Mouse (Mus musculus) frontal cortex, adult (tissue): Measurements from ENCODE around the gene Ube2s.

Source experiments
- ATAC-seq: cut with Nextera tagmentation; 2 replicates; pipeline ENCODE4 v1.9.2; 2017; ENCODE audit warnings: mild to moderate bottlenecking, moderate library complexity, mixed read lengths; ENCODE audit not compliant: low TSS enrichment

The Ube2s gene

DNA sequence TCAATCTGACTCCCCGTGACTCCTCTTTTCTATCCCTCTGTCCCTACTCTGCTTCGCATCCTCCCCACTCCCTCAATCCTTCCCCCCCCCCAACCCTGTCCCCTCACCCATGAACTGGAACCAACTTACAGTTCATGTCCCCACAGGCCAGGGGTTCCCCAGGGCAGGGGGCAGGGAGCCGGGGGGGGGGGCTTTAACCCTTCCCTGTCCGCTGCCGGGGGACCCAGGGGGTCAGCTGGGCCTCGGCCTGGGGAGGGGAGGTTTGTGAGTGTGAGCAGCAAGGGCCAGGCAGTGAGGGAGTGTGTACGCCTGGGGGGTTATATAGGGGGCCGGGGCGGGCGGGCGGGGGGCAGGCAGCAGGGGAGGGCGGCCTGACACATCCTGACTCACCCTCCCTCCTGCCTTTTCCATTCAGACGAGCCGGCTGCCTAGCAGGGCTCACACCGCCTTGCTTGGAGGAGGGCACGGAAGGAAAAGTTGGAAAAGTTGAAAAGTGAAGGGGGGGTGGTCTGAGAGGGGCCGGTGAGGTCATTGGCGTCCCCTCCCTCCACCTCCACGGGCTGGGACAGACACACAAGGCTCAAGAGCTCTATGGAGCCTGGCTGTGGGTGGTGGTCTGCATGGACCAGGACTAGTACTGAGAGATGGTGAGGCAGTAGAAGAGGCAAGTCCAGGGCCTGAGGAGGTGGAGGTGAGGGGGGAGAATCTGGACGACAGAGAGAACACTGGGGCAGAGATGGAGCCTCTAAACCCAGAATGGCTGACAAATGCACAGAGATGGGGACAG lies 34.3 kb downstream of the Ube2s start:
- ATAC-seq = no peak

DNA sequence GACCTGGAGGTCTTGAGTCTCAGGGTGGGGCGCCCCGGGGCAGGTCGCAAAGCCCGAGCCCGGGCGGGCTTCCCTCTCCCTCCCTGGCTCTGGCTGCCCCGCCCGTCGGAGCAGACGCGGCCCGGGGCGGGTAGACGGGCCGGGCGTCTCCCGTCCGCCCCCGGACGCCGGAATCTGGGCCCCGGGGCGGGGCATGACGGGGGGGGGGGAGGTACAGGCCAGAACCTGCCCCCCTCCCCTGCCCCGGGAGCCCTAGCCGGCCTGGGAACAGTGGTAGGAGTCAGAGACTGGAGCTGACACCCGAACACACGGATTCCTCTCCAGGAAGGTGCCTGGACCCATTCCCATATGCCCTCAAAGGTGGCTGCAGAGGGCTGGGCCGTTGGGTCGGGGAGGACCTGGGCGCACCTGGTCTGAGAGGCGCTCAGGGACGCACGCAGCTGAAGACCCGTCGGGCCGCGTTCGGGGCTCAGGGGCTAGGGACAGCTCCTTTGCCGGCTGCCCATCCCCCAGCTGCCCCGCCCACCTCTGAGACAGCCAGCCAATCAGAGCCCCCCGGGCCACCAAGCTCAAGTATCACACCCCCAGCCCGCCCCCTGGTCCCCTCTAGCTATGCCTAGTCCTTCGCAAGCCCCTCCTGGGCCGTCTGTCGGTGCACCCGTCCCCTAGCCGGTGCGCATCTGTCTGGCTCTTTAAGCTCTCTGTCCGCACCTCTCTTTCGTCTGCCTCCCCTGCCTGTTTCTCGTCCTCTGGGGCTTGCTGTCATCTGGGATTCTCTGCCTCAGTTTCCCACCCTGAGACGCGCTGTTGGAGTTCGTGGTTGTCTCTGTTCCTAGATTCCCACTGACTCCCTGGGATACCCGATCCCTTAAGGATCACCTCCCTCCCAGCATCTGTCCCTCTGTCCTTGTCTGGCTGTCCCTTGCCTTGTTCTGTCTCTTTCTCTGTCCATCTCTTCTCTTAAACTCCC lies 35.2 kb downstream of the Ube2s start:
- no peak for ATAC-seq

DNA sequence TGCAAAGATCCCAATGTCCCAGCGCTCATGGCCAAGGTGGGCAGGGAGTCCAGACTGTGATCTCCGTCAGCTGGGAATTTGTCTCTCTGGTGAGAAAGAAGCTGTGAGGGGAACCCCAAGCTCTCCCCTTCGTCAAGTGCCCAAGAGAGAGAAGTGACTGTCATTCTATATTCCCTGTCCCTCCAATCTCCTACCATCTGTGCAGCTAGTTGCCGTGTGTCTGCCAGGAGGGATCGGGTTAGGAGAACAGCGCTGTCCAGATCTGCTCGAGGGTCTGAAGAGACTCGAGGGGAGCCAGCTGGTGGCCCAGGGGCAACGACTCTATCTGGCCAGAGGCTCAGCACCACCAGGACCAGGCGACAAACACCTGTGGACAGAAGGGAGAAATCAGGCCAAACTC lies 36.3 kb downstream of the Ube2s start:
- ATAC-seq = no peak

DNA sequence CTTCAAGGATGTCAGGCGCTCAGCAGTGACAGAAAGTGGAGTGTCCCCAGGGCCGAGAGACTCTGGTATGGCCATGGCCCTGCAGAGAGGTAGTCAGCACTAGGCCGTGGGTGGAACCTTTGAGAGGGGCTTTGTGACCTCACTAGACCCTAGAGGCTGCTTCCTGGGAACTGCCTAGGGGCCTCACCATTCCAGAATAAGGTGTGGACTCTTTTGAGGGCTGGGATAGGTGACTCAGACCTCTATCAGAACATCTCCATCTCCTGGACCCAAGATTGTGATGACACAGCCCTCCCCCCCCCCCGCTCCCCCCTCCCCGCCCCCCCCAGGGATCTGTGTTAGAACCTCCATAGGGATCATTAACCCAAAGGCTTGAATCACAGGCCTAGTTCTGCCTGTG lies 41.2 kb downstream of the Ube2s start, which contains the start of gene Fam71e2:
Gene Fam71e2, minus strand, starts transcription at position 101 of the 400 bp plus-strand sequence.
- no peak for ATAC-seq

DNA sequence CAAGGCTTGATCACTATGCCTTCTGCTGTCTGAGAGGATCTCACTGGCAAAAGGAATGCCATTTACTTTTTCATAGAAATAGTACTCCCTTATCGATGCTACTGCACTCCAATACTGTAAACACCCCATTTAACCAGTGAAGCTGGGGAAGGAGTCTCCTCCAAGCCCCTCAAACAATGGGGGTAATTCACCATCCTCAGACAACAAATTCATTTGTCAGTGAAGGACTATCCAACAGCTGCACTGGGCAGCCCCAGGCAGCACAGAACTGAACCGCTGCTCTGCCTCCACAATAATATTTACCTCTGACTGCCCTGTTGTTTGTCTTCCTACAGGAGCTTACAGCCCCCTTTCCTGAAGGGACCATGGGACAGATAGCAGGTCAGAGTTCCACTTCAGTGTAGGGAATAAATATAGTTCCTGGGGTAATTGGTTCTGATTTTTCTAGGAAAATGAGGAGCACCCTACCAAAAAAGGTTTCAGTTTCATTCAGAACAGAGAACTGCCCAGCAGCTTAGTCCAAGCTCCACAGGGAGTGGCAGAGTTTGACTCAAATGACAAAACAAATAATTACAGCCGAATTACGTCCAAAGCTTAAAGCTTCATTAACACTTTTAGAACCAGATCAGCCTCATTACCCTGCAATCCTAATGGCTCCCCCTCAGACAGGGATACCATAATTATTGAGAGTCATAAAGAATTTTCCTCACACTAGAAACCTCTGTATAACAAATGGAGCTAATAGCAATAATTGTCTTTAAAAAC lies 47.3 kb downstream of the Ube2s start:
- peak; percentile 31; the same call in 1 of the 2 replicates for ATAC-seq

DNA sequence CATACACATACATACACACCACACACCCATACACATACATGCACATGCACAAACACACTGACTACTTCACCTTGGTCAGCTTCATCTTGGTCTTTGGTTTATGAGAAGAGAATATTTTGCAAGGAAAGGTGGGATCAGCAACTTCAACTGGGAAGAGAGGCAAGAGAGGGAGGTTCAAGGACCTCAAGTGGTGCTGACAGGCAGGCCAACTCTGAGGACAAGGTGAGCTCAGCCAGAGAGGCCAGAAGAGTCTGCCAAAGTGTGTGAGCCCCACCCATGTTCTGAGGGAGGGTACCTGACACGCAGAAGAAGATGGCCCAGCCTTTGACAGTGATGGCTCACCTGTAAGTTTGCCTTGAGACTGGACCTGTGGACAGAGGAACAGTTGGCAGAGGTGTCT lies 52.7 kb downstream of the Ube2s start:
- ATAC-seq = no peak

DNA sequence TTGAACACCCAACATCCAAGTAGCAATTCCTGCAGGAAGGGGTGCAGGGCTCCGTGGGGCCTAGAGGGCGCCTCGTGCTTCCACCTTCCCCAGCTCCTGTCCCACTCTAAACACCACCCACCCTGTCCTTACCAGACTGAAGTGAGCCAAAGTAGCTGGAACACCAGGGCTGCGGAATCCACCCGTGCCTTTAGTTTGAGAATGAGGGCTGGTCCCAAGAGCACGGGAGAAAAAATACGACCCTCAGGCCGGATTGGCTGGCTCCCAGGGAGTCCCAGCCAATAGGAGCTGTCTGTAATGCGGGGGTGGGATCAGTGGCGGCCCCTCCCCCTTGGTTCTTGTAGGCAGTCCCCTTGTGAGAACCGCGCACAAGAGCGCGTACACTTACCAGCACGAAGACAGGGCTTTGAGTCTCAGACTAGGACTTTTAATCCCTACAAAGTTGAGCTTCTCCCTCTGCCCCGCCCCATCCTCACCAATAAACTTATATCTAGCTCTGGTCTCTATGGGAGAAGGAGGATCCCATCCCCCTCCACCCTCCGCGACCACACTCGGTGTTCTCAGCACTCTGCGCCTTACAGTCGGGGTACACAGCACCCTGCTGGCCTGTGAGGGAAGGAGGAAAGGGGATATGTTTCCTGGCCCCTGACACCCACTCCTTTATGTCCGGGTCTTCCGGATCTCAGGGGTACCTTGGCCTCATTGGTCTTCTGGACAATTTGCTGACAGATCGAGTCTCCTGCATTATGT lies 59.4 kb downstream of the Ube2s start, which contains the start of gene Cox6b2:
Gene Cox6b2, minus strand, starts transcription at position 274 of the 750 bp plus-strand sequence.
- ATAC-seq = peak; percentile 59; the same call in 1 of the 2 replicates

DNA sequence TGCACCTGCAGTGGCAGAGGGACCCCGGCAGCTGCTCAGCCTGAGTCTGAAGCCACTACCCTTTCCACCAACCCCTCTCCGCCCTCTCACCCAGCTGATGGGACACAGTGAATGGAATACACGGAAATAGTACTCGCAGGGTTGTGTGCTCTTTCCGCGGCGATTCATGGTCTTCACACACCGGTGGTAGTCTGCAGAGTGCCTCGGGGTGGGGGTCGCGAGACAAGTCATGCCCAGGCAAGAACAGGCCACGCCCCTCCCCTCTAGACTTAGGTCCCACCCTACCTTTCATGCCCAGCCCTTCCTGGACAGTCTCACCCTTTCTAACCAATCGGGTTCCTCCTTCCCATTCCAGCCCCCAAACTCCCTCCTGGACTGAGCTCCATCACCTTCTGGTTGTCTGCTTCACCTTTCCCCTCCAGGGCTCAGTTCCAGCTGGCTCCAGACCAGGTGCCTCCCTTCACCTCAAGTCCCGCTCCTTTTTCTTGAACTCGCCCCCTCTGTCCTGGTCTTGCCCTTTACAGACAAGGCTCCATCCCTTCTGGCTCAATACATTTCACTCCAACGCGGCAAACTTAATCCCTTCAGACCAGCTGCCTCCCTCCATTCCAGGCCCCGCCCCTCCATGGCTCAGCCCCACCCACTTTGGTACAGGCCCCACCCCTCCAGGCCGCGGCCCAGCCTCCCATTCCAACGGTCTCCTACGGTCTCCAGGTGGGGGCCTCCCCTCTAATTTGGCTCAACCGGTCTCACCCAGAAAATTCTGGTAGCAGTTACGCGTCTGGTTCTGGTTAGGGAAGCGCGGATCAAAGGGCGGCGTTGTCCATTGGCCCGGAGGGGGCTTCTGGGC lies 60.2 kb downstream of the Ube2s start:
- ATAC-seq = no peak

DNA sequence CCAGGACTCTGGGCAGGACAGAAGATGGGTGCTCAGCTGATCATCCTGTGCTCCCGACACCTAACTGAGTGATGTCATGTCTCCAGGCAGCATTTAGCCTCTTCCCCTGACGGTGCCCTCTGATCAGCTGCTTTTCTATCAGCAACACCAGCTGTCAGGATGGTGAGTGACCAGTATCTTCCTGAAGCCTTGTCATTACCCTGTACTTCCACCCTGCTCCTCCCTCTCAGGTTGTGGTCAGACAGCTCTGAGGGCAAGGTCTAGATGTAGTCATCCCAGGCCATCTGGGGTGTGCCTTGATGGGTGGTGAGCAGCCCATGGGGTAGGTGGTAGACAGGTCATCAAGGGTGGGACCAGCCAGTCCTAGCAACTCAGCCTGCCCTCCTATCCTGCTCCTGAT lies 63.2 kb downstream of the Ube2s start:
- no peak for ATAC-seq

DNA sequence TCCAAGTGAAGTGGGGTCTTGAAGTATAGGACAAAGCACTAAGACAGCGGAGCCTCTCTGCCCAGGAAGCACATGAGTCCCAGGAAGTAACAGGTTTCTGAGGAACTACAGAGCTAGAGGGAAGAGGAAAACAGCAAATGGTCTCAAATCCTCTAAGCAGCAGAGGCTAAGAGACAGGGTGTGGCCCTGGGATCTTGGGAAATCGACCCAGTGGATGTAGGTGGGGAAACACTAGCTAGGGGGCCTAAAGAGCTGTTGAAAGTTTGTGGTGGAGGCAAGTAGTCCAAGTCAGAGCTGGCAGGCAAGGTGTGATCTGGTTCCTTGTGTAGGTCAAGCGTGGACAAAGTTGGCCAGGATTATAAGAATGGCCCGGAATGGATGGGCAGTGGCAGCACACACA lies 64.1 kb downstream of the Ube2s start:
- no peak for ATAC-seq

DNA sequence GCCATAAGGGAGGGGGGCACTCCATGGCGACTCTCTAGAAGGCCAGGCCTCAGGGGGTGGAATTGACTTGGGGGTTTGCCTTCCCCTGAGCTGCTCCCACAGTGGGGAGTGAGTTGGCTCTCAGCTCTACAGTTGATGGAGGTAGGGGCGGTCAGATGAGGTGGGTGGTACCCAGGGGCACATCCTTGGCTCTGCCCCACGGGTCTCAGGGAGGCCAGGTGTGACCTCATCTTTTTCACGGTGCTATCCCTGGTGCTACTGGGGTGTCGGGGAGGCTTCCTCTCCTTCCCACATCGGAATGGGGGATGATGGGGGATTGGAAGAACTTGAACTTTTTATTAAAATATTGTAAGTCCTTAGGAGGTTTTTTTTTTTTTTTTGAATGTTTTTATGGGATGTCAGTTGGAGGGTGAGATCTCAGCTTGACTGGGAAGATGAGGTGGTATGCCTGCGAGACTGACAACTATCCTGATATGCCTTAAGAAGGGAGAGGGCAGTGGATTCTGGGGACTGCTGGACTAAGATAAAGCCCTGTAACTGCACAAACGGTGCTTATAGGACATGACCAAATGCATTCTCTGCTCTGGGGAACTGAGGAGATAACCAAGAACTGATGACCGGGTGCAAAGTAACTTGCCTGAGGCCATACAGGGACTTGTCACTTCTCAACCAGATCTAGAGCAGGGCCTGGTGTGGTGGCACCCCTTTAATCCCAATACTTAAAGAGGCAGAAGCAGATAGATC lies 65.1 kb downstream of the Ube2s start:
- ATAC-seq = no peak

DNA sequence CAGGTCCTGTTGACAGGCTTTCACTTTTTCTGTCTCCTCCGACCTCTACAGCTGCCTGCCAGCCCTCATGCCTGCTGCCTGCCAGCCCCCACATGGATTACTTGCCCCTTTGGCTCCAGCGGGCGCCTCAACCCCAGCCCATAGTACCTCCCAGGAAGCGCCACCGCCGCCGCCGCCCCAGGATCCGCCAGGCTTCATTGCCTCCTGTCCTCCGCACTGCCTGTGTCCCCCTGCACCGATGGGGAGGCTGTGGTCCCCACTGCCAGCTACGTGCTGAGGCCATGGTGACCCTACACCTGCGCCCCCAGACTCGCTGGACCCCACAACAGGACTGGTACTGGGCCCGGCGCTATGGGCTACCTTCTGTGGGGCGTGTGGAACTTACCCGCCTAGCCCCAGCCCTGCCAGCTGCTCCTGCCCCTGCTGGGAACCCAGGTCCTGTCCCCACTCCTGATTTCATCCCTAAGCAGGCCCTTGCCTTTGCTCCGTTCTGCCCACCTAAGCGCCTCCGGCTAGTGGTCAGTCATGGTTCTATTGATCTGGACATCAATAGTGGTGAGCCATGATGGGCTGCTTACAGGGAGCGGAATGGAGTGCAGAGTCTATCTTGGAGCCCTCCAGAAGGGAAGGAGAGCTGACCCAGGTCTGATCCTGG lies 65.9 kb downstream of the Ube2s start:
- no peak for ATAC-seq

DNA sequence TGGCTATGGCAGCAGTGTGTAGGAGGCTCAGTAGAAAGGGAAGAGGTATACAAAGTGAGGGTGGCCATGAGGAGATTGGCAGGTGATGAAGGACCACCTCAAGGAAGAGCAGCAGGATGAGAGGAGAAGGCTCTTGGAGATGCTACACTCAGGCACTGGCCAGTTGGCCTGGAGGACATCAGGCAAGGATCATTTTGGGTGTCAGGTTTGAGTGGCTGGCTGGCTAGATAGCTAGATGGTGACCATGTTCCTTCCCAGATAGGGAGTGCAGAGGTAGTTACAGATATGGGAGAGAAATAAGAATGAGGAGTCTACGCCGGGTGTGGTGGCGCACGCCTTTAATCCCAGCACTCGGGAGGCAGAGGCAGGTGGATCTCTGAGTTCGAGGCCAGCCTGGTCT lies 67.5 kb downstream of the Ube2s start:
- ATAC-seq = no peak
